In genomic region chr2:18160992-18161391, GRCm38 (mm10) we compare ENCODE assay signal across 27 mouse cellular contexts.
"Had no signal": no experiment of that assay in that cellular context is flagged by ENCODE, and none has a peak within 500 bp of the region (broad histone marks: within the 10 kb centered on the region; RNA-seq: fewer than 3 reads in every experiment).

No protein-coding gene starts in this region.

- H3K4me1 ChIP-seq: heart, embryonic 10.5 days; heart, embryonic 12.5 days; hindbrain, embryonic 10.5 days; hindbrain, embryonic 12.5 days; intestine, embryonic 15.5 days; limb, embryonic 12.5 days; liver, embryonic 13.5 days; liver, embryonic 15.5 days had no signal

- H3K4me2 ChIP-seq: heart, embryonic 12.5 days; hindbrain, embryonic 12.5 days; hindbrain, embryonic 14.5 days; intestine, embryonic 15.5 days; limb, embryonic 12.5 days; liver, embryonic 11.5 days; liver, embryonic 13.5 days; liver, embryonic 15.5 days had no signal

- ATAC-seq: hindbrain, embryonic 16.5 days; inflammation-experienced regulatory T-cells, adult 6 months; intestine, embryonic 15.5 days; intestine, postnatal 0 days; liver, postnatal 0 days had no signal

- H3K9ac ChIP-seq: heart, embryonic 12.5 days; hindbrain, embryonic 12.5 days; hindbrain, embryonic 14.5 days; intestine, embryonic 15.5 days; limb, embryonic 12.5 days; liver, embryonic 13.5 days; liver, embryonic 15.5 days; liver, postnatal 0 days had no signal

- H3K27me3 ChIP-seq: heart, embryonic 12.5 days; hindbrain, embryonic 12.5 days; intestine, embryonic 15.5 days; limb, embryonic 12.5 days; liver, embryonic 13.5 days; liver, embryonic 15.5 days had no signal

- DNase-seq: gastrocnemius, postnatal 10 days; gastrocnemius, postnatal 25 days; heart, adult 18-20 months; heart, postnatal 10 days; heart, postnatal 4 days; kidney, adult 18-20 months; kidney, adult 8-10 months; kidney, postnatal 10 days; kidney, postnatal 25 days; kidney, postnatal 4 days; liver; liver, embryonic 13.5 days; liver, postnatal 0 days had no signal

- H3K9me3 ChIP-seq: heart, embryonic 10.5 days; heart, embryonic 12.5 days; hindbrain, embryonic 10.5 days; hindbrain, embryonic 12.5 days; intestine, embryonic 15.5 days; limb, embryonic 10.5 days; limb, embryonic 12.5 days; liver, embryonic 13.5 days; liver, embryonic 15.5 days had no signal

- H3K27ac ChIP-seq: heart, embryonic 10.5 days; hindbrain, embryonic 10.5 days; hindbrain, embryonic 12.5 days; hindbrain, embryonic 14.5 days; intestine, embryonic 15.5 days; left cerebral cortex, adult 2 months; limb, embryonic 10.5 days; limb, embryonic 12.5 days; liver, embryonic 13.5 days; liver, embryonic 15.5 days had no signal

- H3K4me3 ChIP-seq: heart, embryonic 10.5 days; heart, embryonic 12.5 days; hindbrain, embryonic 10.5 days; hindbrain, embryonic 12.5 days; intestine, embryonic 15.5 days; left cerebral cortex, adult 2 months; limb, embryonic 10.5 days; limb, embryonic 12.5 days; liver, embryonic 13.5 days; liver, embryonic 15.5 days had no signal
